13 mouse cellular contexts compared by ENCODE assay signal in genomic region chr1:83771160-83771559, GRCm38 (mm10).
"Had no signal": no experiment of that assay in that cellular context is flagged by ENCODE, and none has a peak within 500 bp of the region (broad histone marks: within the 10 kb centered on the region; RNA-seq: fewer than 3 reads in every experiment).

No protein-coding gene starts in this region.

- DNase-seq: kidney, postnatal 10 days; kidney, postnatal 36 days; layer of hippocampus, postnatal 36 days; liver, embryonic 13.5 days; lung, adult 2 months; lung, postnatal 14 days; lung, postnatal 4 days; midbrain, embryonic 14.5 days; thymus, adult 2 months; thymus, postnatal 14 days; thymus, postnatal 4 days had no signal

- H3K4me3 ChIP-seq: left cerebral cortex, adult 2 months; liver, embryonic 13.5 days had no signal

- H3K4me1 ChIP-seq: liver, embryonic 13.5 days had no signal

- H3K27ac ChIP-seq: left cerebral cortex, adult 2 months; liver, embryonic 13.5 days; stomach, postnatal 0 days had no signal
